Mouse (Mus musculus): ENCODE measurements around the gene Fkbp5.
A peak's percentile ranks its signal among the peaks of the same experiment; 100 is the strongest.
"Not testable (repeated sequence)": the region's sequence is repeated elsewhere in the genome, so short reads cannot be mapped to it uniquely, and the experiment has no call there.

Gene Fkbp5

DNA sequence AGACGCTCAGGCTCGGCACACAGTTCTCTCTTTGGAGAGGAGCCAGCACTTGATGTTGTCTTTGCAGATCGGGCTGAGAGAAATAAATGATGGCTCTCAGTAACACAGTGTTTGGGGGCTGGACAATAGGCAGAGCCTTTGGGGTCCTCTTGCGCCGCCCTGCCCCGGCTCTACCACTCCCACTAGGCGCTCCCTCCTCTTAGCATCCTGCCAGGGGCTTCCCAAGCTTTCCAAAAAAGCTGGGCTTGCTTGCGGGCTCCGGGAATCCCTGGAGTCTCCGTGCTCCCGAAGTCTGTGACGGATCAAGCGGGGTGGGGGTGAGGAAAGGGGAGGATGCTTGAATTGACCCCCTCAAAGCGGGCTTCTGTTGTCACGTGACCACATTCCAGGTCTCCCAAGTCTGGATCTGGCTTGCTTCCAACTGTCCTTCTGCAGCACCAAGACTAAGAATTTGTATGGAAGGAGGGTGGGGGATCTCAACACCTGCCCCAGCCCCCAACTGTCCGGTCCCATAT lies at the start of gene Fkbp5:
Gene Fkbp5, minus strand, starts transcription at position 87 of the 515 bp plus-strand sequence.
- no peak for DNase-seq (ENCODE audit: low read depth in 1 of 2, low spot score in 2 of 2)

DNA sequence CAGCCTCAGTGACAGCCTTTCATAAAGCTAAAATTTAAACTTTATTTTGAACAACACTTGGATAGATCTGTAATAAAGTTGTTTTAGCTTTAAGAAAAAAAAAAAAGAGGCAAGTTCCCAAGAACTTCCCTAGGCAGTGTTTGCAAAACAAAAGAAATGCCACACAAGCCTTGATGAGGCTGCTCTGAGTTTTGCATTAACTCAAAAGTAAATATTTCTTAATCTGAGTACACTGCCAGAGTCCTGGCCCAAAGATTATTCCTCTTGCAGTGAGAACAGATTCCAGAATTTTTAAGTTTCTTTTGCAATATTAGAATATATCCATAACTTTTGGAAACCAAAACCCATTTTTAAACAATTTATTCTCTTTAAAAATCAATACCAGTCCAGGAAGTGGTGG lies 47.9 kb upstream of the Fkbp5 start:
- no peak for DNase-seq (ENCODE audit: low read depth in 1 of 2, low spot score in 2 of 2)

DNA sequence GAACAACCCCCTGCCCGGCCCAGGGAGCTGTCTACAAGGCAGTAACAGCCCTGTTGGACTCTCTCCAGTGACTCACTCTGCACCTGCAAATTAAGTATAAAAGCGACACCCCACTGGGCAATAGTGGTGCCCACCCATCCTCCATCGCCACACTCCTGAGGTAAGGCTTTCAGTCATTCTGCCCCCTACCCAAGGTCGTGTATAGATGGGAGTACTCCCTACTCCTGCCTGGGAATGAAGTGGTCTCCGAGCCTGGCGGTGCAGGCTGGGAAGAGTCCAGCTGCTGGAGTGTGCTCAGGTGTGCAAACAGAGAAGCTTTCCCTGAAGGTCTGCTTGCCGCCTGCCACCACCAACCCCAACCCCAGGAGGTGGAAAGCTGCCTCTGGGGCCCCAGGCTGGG lies 44.3 kb upstream of the Fkbp5 start:
- no peak for DNase-seq (ENCODE audit: low read depth in 1 of 2, low spot score in 2 of 2)

- no peak for DNase-seq (ENCODE audit: low read depth in 1 of 2, low spot score in 2 of 2)
These were observed 43.3 kb upstream of the Fkbp5 start, which contains the start of gene Clps for GRCm38 (mm10) chr17:28560598-28560997. TSS of gene Clps (minus strand) at chr17:28560766.

- DNase-seq (ENCODE audit: low read depth in 1 of 2, low spot score in 2 of 2) = no peak
These were observed 40.4 kb upstream of the Fkbp5 start for GRCm38 (mm10) chr17:28557772-28558171.

DNA sequence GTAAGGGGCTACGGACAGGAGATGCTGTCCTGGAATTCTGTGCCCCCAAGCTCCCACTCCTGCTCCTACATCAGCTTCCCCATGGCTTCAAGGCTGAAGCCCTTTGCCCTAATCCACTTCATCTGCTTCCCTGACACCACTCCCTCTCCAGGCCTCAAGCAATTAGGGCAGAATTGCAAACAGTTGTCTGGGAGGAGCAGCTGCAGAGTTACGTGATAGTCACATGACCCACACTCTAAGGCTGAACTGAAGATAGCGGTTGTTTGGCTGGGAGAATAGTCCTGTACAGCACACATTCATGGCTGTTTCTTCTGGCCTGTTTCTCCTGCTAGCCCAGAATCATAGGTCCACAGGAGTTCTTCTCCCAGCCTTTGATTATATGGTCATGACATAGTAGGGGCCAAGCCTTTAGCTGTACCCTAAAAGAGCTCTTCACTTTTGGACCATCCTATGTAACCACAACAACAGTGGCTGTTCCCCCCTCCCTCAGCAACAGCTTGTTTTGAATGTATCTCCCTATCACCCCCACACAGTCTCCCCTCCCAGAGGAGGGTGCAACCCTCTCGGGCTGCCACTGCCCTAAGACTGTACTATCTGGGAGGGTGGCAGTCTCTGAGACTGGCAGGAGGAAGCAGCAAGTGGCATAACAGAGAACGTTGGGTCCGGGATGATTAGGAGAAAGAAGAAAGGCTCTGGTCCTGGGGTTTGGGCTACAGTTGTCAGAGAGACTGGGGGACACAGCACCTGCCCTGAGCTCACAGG lies 39.5 kb upstream of the Fkbp5 start:
- DNase-seq (ENCODE audit: low read depth in 1 of 2, low spot score in 2 of 2) = no peak

DNA sequence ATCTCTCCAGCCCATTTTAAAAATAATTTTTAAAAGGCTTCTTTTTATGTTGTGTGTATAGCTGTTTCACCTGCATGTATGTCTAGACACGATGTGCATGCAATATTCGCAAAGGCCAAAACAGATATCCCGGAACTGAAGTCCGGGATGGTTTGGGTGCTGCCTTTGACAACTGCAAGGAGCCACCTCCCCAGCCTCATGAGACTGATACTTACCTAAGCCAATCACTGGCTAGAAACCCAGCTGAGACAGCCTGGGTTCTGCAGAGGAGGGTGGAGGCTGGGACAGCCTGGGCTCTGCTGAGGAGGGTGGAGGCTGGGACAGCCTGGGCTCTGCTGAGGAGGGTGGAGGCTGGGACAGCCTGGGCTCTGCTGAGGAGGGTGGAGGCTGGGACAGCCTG lies 36.7 kb upstream of the Fkbp5 start:
- DNase-seq (ENCODE audit: low read depth in 1 of 2, low spot score in 2 of 2) = not testable (repeated sequence)

- DNase-seq (ENCODE audit: low read depth in 1 of 2, low spot score in 2 of 2) = peak; percentile 19 to 46
These were observed 35.9 kb upstream of the Fkbp5 start for GRCm38 (mm10) chr17:28553040-28553793.

DNA sequence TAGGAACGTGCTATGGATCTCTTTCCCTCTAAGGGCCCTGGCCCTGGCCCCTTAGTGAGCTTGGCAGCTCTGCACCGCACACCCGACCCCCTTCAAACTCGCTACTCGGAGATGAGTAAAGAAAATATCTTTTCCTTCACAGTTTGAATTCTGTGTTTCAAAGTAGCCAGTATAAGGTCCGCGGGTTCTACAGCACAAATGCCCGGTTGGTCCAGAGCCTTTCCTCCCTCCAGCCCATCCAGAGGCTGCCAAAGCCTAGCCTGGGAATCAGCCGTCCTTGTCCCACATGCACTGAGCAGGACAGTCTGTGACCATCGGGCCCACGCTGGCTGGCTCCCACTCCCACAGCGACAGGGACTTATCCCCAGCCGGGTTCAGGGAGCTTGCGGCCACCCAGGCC lies 31.8 kb upstream of the Fkbp5 start, which contains the start of gene Clpsl2:
Gene Clpsl2, plus strand, starts transcription at position 301 of the 400 bp plus-strand sequence.
- DNase-seq (ENCODE audit: low read depth in 1 of 2, low spot score in 2 of 2) = no peak

- DNase-seq (ENCODE audit: low read depth in 1 of 2, low spot score in 2 of 2) = no peak
These were observed 31.2 kb upstream of the Fkbp5 start for GRCm38 (mm10) chr17:28548550-28548949.

DNA sequence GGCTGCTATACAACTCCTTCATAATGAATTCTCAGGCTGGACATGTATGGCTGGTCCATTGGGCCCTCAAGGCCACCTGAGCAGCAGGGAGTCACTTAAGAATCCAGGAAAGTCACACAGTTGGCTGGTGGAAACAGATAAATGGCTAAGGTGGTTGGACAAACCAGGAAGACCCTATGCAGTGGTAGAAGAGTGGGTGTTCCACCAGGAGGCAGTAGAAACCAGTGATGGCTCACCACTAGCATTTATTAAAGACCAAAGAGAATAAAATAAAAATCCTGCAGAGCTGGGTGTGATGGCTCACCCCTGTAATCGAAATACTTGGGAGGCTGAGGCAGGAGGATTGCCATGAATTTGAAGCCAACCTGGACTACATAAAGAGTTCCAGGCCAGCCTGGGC lies 29.6 kb upstream of the Fkbp5 start:
- no peak for DNase-seq (ENCODE audit: low read depth in 1 of 2, low spot score in 2 of 2)

DNA sequence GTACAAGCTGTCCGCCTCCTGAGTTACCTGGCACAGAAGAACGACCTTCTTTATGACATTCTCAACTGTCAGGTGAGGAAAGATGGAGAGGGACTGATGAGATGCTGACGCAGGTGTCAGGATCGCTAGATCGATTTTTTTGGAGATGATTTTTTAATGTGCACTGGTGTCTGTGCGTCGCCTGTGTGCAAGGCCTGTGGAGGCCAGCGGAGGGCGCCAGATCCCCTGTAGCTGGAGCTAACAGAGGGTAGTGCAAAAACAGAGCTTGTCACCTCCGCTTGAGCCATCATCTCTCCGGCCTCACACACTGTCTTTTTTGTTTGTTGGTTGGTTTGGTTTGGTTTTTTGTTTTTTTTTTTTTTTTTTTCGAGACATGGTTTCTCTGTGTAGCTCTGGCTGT lies 20.6 kb upstream of the Fkbp5 start:
- DNase-seq (ENCODE audit: low read depth in 1 of 2, low spot score in 2 of 2) = no peak

DNA sequence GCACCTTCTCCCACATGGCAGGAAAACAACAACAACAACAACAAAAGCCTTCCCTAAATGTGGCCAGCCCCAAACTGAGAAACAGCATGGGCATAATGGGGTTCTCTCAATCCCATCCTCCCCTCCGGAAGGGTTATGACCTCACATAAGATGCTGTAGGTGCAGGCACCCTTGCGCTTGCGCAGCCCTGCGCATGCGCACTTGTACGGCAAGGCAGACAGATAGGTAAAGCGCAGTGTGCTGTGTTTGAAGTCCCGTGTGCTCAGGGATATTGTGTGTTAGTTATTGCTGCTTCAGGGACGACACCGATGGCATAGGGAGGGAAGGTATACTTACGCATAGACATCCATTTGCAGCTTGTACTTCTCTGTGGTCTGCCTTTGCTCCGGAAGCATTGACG lies 16.0 kb upstream of the Fkbp5 start:
- DNase-seq (ENCODE audit: low read depth in 1 of 2, low spot score in 2 of 2) = no peak

DNA sequence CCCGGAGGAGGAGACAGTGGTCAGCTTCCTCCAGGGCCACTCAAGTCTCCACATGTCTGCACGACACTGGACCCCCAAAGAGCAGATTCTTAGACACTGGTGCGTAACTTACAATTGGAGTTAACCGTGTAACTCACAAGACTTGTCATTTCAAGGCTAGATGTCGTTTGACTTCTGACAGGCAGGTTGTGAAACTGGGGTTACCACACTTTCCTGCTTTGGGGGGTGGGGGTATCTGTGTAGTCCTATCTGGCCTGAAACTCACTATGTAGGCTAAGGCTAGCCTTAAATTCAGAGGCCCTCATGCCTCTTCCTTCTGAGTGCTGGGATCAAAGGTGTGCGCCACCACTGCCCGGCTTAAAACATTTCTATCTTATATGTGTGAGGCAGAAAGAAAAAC lies 15.2 kb upstream of the Fkbp5 start:
- DNase-seq (ENCODE audit: low read depth in 1 of 2, low spot score in 2 of 2) = no peak

DNA sequence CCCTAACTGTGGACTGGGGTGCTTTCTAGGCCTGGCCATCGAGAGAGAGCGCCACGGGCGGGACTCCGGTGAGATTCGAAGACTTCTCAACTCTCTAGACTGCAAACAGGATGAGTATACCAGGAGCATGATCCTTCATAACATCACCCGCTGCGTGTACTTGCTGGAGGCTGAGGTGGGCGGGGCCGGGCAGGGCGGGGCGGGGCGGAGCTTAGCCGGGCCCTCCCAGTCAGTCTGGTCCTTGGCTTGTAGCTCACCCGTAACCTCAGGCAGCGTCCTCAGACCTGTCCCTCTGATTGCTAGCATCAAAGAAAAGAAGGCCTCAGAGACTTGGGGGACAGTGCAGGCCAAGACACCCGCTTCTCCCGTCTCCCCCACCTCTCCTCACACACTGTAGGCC lies 14.6 kb upstream of the Fkbp5 start:
- no peak for DNase-seq (ENCODE audit: low read depth in 1 of 2, low spot score in 2 of 2)

GRCm38 (mm10) chr17:28530506-28530905 lies 13.2 kb upstream of the Fkbp5 start, which contains the start of gene Armc12:
TSS of gene Armc12 (plus strand) at chr17:28530806.
- no peak for DNase-seq (ENCODE audit: low read depth in 1 of 2, low spot score in 2 of 2)

DNA sequence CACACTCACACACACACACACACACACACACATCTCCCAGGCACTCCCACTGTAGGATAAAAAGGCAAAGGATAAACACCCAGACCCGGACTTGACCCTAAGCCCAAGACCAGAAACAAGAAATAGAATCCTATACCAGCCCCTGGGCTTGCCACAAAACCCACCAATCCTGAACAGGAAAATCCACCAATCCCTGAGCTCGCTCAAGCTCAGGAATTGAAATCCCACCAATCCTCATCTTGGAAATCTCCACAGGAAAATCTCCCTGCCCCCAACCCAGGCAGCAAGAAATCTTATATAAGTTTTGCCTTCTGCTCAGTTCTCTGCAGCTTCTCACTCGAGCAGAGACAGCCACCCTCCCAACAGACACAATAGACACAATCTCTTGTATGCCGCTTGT lies 11.8 kb upstream of the Fkbp5 start:
- no peak for DNase-seq (ENCODE audit: low read depth in 1 of 2, low spot score in 2 of 2)

DNA sequence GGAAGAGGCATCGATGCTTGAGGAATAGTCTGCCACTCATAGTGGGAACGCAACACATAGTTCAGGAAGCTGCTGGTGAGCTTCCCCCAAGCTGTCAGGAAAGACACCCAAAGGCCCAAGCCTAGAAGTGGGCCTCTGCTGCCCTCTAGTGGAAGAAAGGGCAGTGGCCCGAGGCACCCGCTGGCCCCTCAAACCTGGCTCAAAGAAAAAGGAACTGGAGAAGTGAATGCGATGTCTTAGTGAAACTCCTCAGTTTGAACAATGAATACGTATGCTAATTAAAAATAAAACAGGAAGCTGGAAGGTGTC lies 10.7 kb upstream of the Fkbp5 start:
- peak; percentile 70 to 78 for DNase-seq (ENCODE audit: low read depth in 1 of 2, low spot score in 2 of 2)

DNA sequence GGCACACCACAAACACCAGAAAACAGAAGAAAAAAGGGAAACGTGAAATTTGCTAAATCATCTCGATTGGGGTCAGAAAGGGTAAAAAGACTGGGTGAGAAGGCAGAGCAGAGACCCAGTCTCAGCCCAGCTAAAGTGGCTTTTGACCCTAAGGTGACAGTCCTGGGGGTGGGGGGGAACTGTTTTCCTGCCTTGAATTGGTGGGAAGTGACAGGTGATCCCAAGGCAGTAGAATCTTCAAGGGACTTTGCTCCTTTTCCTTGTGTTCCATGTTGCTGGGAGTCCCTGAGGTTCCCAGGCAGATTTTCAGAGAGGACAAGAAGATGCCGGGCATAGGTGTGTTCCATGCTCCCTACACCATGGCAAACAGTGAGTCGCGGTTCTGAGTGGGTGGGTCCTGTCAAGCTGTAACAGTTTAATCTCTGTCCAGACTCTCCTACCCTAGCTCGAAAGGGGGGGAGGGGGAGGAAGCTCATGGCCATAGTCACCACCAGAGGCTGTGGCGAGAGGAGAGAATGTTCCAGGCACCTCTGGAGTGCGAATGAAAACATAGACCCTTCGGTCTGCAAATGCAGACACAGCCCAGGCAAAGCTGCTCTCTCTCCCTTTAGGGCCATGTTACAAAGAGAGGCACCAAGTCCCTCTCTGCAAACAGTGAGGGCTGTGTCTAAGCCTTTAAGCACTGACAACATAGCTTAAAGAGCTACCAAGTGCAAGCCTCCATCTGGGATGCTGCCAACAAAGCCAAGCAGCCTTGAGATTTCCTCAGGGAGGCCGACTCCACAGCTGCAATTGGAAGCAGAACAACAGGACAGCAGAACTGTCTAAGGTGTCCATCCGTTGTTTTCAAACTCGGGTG lies 10.1 kb upstream of the Fkbp5 start:
- DNase-seq (ENCODE audit: low read depth in 1 of 2, low spot score in 2 of 2) = no peak

DNA sequence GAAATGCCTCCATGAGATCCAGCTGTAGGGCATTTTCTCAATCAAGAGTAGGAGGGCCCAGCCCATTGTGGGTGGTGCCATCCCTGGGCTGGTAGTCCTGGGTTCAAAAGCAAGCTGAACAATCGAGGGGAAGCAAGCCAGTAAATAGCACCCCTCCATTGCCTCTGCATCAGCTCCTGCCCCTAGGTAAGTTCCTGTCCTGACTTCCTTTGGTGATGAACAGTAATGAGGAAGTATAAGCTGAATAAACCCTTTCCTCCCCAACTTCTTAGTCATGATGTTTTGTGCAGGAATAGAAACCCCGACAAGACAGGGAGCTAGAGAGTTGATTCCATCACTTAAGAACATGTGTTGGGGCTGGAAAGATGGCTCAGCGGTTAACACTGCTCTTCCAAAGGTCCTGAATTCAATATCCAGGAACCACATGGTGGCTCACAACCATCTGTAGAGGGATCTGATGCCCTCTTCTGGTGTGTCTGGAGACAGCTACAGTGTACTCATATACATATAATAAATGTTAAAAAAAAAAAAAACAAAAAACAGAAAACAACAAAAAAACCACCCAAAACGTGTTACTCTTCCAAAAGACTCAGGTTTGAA lies 7.6 kb upstream of the Fkbp5 start:
- DNase-seq (ENCODE audit: low read depth in 1 of 2, low spot score in 2 of 2) = no peak

Data from monocyte, adult 2 months (primary cell).